ENCODE assay signal across 9 mouse cellular contexts in the genomic region with DNA sequence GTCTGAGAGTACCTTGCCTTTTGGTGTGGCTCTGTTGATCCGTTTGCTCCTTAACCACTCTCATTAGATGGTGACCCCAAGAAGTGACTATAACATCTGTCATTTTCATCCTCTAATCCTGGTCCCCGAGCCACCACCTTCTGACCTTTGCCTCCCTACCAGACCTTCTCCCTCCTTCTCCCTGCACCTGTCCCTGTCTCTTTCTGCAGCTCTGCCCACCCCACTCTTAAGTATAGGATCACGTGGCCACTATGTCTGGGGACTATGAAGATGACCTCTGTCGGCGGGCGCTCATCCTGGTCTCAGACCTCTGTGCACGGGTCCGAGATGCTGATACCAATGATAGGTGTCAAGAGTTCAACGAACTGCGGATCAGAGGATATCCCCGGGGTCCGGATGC. TPM values are rescaled to one million over a fixed set of nuclear protein-coding genes. Genes with fewer than 3 reads are reported as not detected.
DNase-seq lines count a peak whose midpoint lies in the region; ATAC-seq and TF ChIP-seq lines count a peak whose summit lies in the region.
"Had no signal": no experiment of that assay in that cellular context is flagged by ENCODE, and none has a peak within 500 bp of the region (broad histone marks: within the 10 kb centered on the region; RNA-seq: fewer than 3 reads in every experiment).

1700008O03Rik (minus strand) TSS at position 101 of the 400 bp plus-strand sequence.

- no peak for TF ChIP-seq CTCF in thymus, adult 2 months (IDR thresholded peaks at IDR 0.05; ENCODE audit: borderline replicate concordance, control insufficient read depth, extremely low read depth, insufficient read depth, low read length, poor library complexity)

- intact Hi-C loops in heart, postnatal 14 days (cut with DNase I), result no loop called here

- 72% methylated on average over 12 of the region's 12 CpGs for WGBS in heart, embryonic 10.5 days
- WGBS in thymus, adult 2 months, result 85% methylated on average over 12 of the region's 12 CpGs
- 62% methylated on average over 12 of the region's 12 CpGs for WGBS in liver, embryonic 13.5 days (ENCODE audit: insufficient replicate concordance)

- DNase-seq in heart, embryonic 10.5 days (ENCODE audit: low spot score), result no peak
- no peak for DNase-seq in heart, postnatal 14 days
- DNase-seq in thymus, adult 2 months, result no peak
- DNase-seq in thymus, postnatal 4 days, result no peak
- no peak for DNase-seq in liver, embryonic 13.5 days
- no peak for DNase-seq in right cerebral cortex, postnatal 25 days
- DNase-seq in thymus, postnatal 0 days (ENCODE audit: low spot score), result no peak

- no peak within 1 kb of the TSS for H3K9ac ChIP-seq in liver, embryonic 13.5 days

- H3K4me1 ChIP-seq in heart, embryonic 10.5 days, result peaks cover 11% of the 10 kb centered on the region
- H3K4me1 ChIP-seq in thymus, adult 2 months (replicated peaks; ENCODE audit: control insufficient read depth, insufficient read depth, low read length), result peaks cover 15% of the 10 kb centered on the region
- H3K4me1 ChIP-seq in liver, embryonic 13.5 days (replicated peaks), result peaks cover 8% of the 10 kb centered on the region

- H3K4me2 ChIP-seq in liver, embryonic 13.5 days, result peak within 1 kb of the TSS; percentile 65

- peaks cover 76% of the 10 kb centered on the region for H3K27me3 ChIP-seq in heart, embryonic 10.5 days (ENCODE audit: insufficient read depth, poor library complexity, severe bottlenecking)
- no peaks in the 10 kb centered on the region; the same call in 1 of the 2 replicates for H3K27me3 ChIP-seq in thymus, adult 2 months (ENCODE audit: control insufficient read depth, insufficient read depth, low read length)
- H3K27me3 ChIP-seq in liver, embryonic 13.5 days, result peaks cover 68% of the 10 kb centered on the region

- H3K4me3 ChIP-seq in heart, embryonic 10.5 days, result peak within 1 kb of the TSS; percentile 64
- H3K4me3 ChIP-seq in thymus, adult 2 months (ENCODE audit: control insufficient read depth, insufficient read depth, low read length), result 0 out of 2 replicates have a peak within 1 kb of the TSS, but pooled peaks have one; percentile 6
- peak within 1 kb of the TSS; percentile 47; the same call in 1 of the 2 replicates for H3K4me3 ChIP-seq in liver, embryonic 13.5 days (replicated peaks)

- no peaks in the 10 kb centered on the region for H3K9me3 ChIP-seq in heart, embryonic 10.5 days
- H3K9me3 ChIP-seq in liver, embryonic 13.5 days (replicated peaks), result no peaks in the 10 kb centered on the region

- no peak within 1 kb of the TSS for H3K27ac ChIP-seq in heart, embryonic 10.5 days
- H3K27ac ChIP-seq in thymus, adult 2 months (ENCODE audit: control insufficient read depth, insufficient read depth, low read length), result no peak within 1 kb of the TSS
- no peak within 1 kb of the TSS for H3K27ac ChIP-seq in liver, embryonic 13.5 days

- H3K36me3 ChIP-seq in heart, embryonic 10.5 days, result no peaks in the 10 kb centered on the region
- no peaks in the 10 kb centered on the region for H3K36me3 ChIP-seq in thymus, adult 2 months (ENCODE audit: control insufficient read depth, insufficient read depth, low read length)
- no peaks in the 10 kb centered on the region for H3K36me3 ChIP-seq in liver, embryonic 13.5 days

- TF ChIP-seq POLR2A in thymus, adult 2 months (IDR thresholded peaks at IDR 0.05; ENCODE audit: control insufficient read depth, extremely low read depth, insufficient read depth, low read length, poor library complexity), result no peak

- no peak for ATAC-seq in liver, embryonic 13.5 days (ENCODE audit: low read depth)
- no peak for ATAC-seq in megakaryocyte-erythroid progenitor cell, adult 5-6 weeks (replicated peaks; ENCODE audit: low FRiP score, low TSS enrichment, poor library complexity, severe bottlenecking)
- ATAC-seq: inflammation-experienced regulatory T-cells, adult 6 months had no signal

RNA-seq across cellular contexts. Expression of gene 1700008O03Rik, which starts in this region (rescaled TPM):
- 0.49 and 0.83 TPM in 2 replicates for polyA plus RNA-seq in heart, embryonic 10.5 days (2016; fragmentation: Nextera tagmentation; extraction: Ambion mirVana)
- total RNA-seq in heart, postnatal 14 days (2021), result under 1 TPM in 1 of 2 experiments, not detected in 1; 0.24 TPM
- polyA plus RNA-seq in thymus, adult 2 months (2012; rRNA removed), result 1.8 and 2.1 TPM in 2 replicates
- 0.18 TPM in 1 of 2 replicates, not detected in the other for polyA plus RNA-seq in liver, embryonic 13.5 days (2015; fragmentation: Nextera tagmentation; extraction: Ambion mirVana)
- total RNA-seq in megakaryocyte-erythroid progenitor cell, adult 5-6 weeks (2014; fragmentation: Nextera tagmentation), result not detected in 2 replicates
- 0.65 TPM in 1 of 2 replicates, not detected in the other for total RNA-seq in megakaryocyte-erythroid progenitor cell, adult 5-6 weeks (2017)
- 0.59 and 0.90 TPM in 2 replicates for polyA plus RNA-seq in thymus, postnatal 0 days (2015; fragmentation: Nextera tagmentation; extraction: Ambion mirVana)
- polyA plus RNA-seq: inflammation-experienced regulatory T-cells, adult 6 months had no signal

Comparison
In these comparisons a context has a peak if more than half of its experiments do, and no peak if none do; other contexts are left out.
1. H3K4me3 ChIP-seq: peak in every context shown above with its lines; median percentile 64 in heart, embryonic 10.5 days; 47 in liver, embryonic 13.5 days; 6 in thymus, adult 2 months.